Mouse (Mus musculus) spleen, adult 2 months (tissue): ENCODE data around the gene Crb2.

Experiments used
- CTCF ChIP-seq: fragments of 200-500 bp; IDR thresholded peaks from 2 replicates; pipeline ENCODE4 v1.5.1; 2011; ENCODE audit warnings: mild to moderate bottlenecking, inconsistent platforms; ENCODE audit not compliant: insufficient read depth, insufficient read length, insufficient replicate concordance; ENCODE audit errors: extremely low read depth
- POLR2A ChIP-seq: fragments of 200-500 bp; IDR thresholded peaks from 2 replicates; pipeline ENCODE4 v1.6.1; 2011; ENCODE audit warnings: low read depth, low read length, inconsistent platforms

GRCm38 (mm10) chr2:37815676-37816075 lies 39.6 kb downstream of the Crb2 start:
- TF ChIP-seq CTCF, result peak; percentile 72; the same call in 1 of the 2 replicates
- TF ChIP-seq POLR2A, result no peak
